Mouse (Mus musculus): ENCODE measurements around the gene Glra3. TPM values are rescaled to one million over a fixed set of nuclear protein-coding genes. Genes with fewer than 3 reads are reported as not detected.

Glra3 gene
- polyA plus RNA-seq, 1 experiment from 2014 or later: not detected

DNA sequence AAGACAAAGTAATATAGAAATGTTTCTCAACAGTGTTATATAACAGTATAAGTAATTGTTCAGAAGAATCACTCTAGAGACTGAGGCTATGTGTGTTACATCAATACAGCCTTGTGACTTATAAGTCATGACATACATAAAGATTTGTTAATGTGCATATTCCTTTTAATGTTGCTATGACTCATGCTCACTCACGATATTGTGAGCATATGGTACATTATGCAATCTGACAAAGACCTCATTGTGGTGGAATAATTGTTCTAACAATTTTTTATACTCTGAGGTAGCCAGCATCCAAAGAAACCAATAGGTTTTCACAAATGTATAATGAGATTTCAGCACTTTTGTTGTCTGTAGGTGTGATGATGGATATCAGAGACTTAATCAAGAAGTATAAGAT lies 210.4 kb downstream of the Glra3 start:
- ATAC-seq (ENCODE audit: low read depth) (no peak), DNase-seq (no peak)
- no peak overlapping the region for H3K27ac ChIP-seq
- no peaks in the 10 kb centered on the region for H3K4me1 ChIP-seq (replicated peaks)
- 40% methylated on average over 1 of the region's 1 CpGs for WGBS (ENCODE audit: insufficient replicate concordance)
- H3K9me3 ChIP-seq (replicated peaks): no peaks in the 10 kb centered on the region
- H3K36me3 ChIP-seq: no peaks in the 10 kb centered on the region
- no peak overlapping the region for H3K9ac ChIP-seq
- H3K4me3 ChIP-seq (replicated peaks): no peak overlapping the region
- H3K4me2 ChIP-seq: no peak overlapping the region
- no peaks in the 10 kb centered on the region for H3K27me3 ChIP-seq

DNA sequence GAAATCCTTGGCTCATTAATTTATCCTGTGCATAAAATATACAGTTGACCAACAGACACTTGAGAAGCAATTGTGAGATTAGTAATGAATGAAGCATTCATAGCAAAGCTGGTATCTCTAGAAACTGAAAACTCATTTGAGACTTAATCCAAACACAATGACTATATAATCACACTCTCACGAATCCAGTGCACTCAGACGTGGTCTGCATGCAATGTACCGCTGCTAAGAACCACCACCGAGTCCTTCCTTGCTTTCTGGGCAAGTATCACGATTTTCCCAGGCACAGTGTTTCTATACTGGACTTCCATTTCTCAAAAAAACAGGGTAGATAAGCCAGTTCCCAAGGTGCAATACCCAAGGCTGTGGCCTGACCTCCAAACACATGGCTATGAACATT lies 211.3 kb downstream of the Glra3 start:
- H3K27ac ChIP-seq: no peak overlapping the region
- no peaks in the 10 kb centered on the region for H3K27me3 ChIP-seq
- no peak overlapping the region for H3K4me2 ChIP-seq
- 60% methylated on average over 5 of the region's 5 CpGs for WGBS (ENCODE audit: insufficient replicate concordance)
- H3K4me1 ChIP-seq (replicated peaks): no peaks in the 10 kb centered on the region
- H3K9ac ChIP-seq: no peak overlapping the region
- DNase-seq: no peak
- no peaks in the 10 kb centered on the region for H3K9me3 ChIP-seq (replicated peaks)
- H3K4me3 ChIP-seq (replicated peaks): no peak overlapping the region
- no peaks in the 10 kb centered on the region for H3K36me3 ChIP-seq
- ATAC-seq (ENCODE audit: low read depth): no peak

DNA sequence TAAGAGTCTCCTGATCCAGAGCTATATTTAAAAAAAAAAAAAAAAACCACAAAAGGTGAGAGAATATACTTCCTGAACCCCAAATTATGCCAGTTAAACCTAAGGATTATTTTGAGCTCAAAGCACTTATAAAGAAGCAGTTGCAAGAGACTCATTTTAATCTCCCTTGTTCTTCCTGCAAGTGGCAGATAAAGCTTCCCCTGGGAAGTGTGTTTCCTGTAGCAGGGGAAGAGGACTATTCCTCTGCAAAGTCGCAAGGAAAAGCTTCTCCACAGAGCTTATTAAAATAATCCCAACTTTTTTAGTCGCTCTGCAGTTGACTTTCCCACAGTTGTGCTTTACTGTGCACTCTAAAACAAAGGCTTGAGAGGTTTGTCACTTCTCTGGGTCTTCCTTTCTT lies 218.7 kb downstream of the Glra3 start:
- ATAC-seq (ENCODE audit: low read depth) (no peak), DNase-seq (no peak)
- no peak overlapping the region for H3K4me2 ChIP-seq
- H3K9me3 ChIP-seq (replicated peaks): no peaks in the 10 kb centered on the region
- 13% methylated on average over 2 of the region's 2 CpGs for WGBS (ENCODE audit: insufficient replicate concordance)
- no peaks in the 10 kb centered on the region for H3K4me1 ChIP-seq (replicated peaks)
- H3K27me3 ChIP-seq: no peaks in the 10 kb centered on the region
- no peaks in the 10 kb centered on the region for H3K36me3 ChIP-seq
- H3K9ac ChIP-seq: no peak overlapping the region
- no peak overlapping the region for H3K27ac ChIP-seq
- no peak overlapping the region for H3K4me3 ChIP-seq (replicated peaks)

Other genes starting within 250 kb of the Glra3 start
- not detected in 2 replicates for gene Adam29, start 33.5 kb upstream of the Glra3 start, polyA plus RNA-seq (2015; fragmentation: Nextera tagmentation; extraction: Ambion mirVana)

All from liver, embryonic 13.5 days (tissue).